Mouse (Mus musculus): ENCODE results near the gene 6430531B16Rik. TPM values are rescaled to one million over a fixed set of nuclear protein-coding genes. Genes with fewer than 3 reads are reported as not detected.
A peak's percentile ranks its signal among the peaks of the same experiment; 100 is the strongest.

The 6430531B16Rik gene
- polyA plus RNA-seq, 1 experiment from 2014 or later: 0.76 TPM

DNA sequence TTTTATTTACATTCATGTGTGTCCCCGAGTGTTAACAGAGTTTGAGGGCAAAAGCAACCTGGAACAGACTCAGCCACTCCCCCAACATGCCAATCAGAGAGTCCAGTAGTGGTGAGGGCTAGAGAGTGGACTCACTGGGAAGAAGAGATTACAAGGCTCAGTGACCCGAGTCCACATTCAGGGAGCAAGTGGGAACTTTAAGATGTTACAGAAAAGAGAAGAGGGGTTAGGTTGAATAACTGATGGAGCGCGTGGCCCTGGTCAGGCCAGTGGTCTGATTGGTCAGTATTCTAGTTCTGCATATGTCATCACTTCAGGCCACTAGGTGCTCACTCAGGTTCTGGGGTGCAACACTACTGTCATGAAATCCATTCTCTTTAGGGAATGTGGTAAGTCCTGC, 11.4 kb downstream of the 6430531B16Rik start:
- Histone ChIP-seq H3K9me3 (ENCODE audit: control insufficient read depth, low read length) (no peaks in the 10 kb centered on the region), H3K27me3 (ENCODE audit: control insufficient read depth, insufficient read depth, low read length) (peaks cover 7% of the 10 kb centered on the region; the same call in 1 of the 2 replicates), H3K4me3 (replicated peaks; ENCODE audit: low read depth, low read length) (no peak overlapping the region), H3K9ac (replicated peaks; ENCODE audit: low read length) (no peak overlapping the region), H3K4me2 (ENCODE audit: low read length) (no peak overlapping the region), H3K4me1 (ENCODE audit: control insufficient read depth, insufficient read depth, low read length) (no peaks in the 10 kb centered on the region), H3K36me3 (ENCODE audit: control insufficient read depth, insufficient read depth, low read length) (no peaks in the 10 kb centered on the region), H3K27ac (replicated peaks; ENCODE audit: low read depth, low read length) (no peak overlapping the region)
- ATAC-seq (ENCODE audit: low FRiP score, low TSS enrichment) (no peak), DNase-seq (no peak)
- WGBS: 2% methylated on average over 4 of the region's 4 CpGs

DNA sequence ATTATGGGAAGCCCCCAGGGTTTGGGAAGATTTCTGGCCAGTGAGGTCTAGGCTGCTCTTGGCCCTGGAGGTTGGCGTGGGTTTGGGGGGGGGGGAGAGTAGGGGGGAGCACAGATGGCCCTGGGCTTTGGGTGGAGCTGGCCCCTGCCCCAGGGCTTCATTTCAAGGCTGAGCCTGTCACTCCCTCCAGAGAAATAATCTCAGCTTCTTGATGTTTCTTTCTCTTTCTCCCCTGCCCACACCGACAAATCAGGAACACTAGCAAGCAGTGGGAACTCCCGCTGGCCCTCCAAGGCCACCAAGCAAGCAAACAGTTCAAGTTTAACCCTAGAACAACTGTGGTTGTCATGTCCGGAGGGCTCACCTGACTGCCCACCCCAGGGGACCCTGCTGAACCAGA, 14.7 kb downstream of the 6430531B16Rik start:
- 68% methylated on average over 4 of the region's 4 CpGs for WGBS
- Histone ChIP-seq H3K27ac (replicated peaks; ENCODE audit: low read depth, low read length) (no peak overlapping the region), H3K4me2 (ENCODE audit: low read length) (no peak overlapping the region), H3K9ac (replicated peaks; ENCODE audit: low read length) (no peak overlapping the region), H3K36me3 (ENCODE audit: control insufficient read depth, insufficient read depth, low read length) (no peaks in the 10 kb centered on the region), H3K27me3 (ENCODE audit: control insufficient read depth, insufficient read depth, low read length) (no peaks in the 10 kb centered on the region), H3K4me3 (replicated peaks; ENCODE audit: low read depth, low read length) (no peak overlapping the region), H3K9me3 (ENCODE audit: control insufficient read depth, low read length) (no peaks in the 10 kb centered on the region), H3K4me1 (ENCODE audit: control insufficient read depth, insufficient read depth, low read length) (no peaks in the 10 kb centered on the region)
- ATAC-seq (ENCODE audit: low FRiP score, low TSS enrichment): no peak
- no peak for DNase-seq

- no peak overlapping the region for H3K9ac ChIP-seq (replicated peaks; ENCODE audit: low read length)
- H3K4me2 ChIP-seq (ENCODE audit: low read length): no peak overlapping the region
- no peaks in the 10 kb centered on the region for H3K4me1 ChIP-seq (ENCODE audit: control insufficient read depth, insufficient read depth, low read length)
- H3K27ac ChIP-seq (replicated peaks; ENCODE audit: low read depth, low read length): no peak overlapping the region
- DNase-seq: no peak
- ATAC-seq (ENCODE audit: low FRiP score, low TSS enrichment): no peak
- H3K36me3 ChIP-seq (ENCODE audit: control insufficient read depth, insufficient read depth, low read length): no peaks in the 10 kb centered on the region
- 86% methylated on average over 10 of the region's 10 CpGs for WGBS
- H3K9me3 ChIP-seq (ENCODE audit: control insufficient read depth, low read length): no peaks in the 10 kb centered on the region
- no peaks in the 10 kb centered on the region for H3K27me3 ChIP-seq (ENCODE audit: control insufficient read depth, insufficient read depth, low read length)
- no peak overlapping the region for H3K4me3 ChIP-seq (replicated peaks; ENCODE audit: low read depth, low read length)
These were observed 17.4 kb downstream of the 6430531B16Rik start for GRCm38 (mm10) chr7:139961141-139961540.

DNA sequence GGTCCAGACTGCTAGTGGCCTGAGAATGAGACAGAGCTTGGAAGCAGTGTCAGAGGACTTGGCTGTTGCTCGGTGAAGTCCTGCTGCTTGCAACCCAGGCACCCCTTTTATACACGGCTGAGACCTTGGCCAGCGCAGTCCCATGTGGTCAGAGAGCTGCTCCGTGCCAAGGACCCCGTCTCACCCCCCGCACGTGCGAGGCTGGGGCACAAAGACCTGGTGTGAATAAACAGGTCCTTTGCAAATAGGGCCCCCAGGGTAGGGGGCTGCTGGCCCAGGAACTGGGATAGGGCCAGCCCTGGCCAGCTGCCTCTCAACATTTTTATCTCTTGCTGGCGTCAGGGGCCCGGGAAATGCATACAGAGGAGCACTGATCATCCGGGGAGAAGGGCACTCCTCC, 20.6 kb downstream of the 6430531B16Rik start:
- no peaks in the 10 kb centered on the region for H3K9me3 ChIP-seq (ENCODE audit: control insufficient read depth, low read length)
- DNase-seq (no peak), ATAC-seq (ENCODE audit: low FRiP score, low TSS enrichment) (no peak)
- H3K4me1 ChIP-seq (ENCODE audit: control insufficient read depth, insufficient read depth, low read length): no peaks in the 10 kb centered on the region
- no peak overlapping the region for H3K4me3 ChIP-seq (replicated peaks; ENCODE audit: low read depth, low read length)
- H3K27me3 ChIP-seq (ENCODE audit: control insufficient read depth, insufficient read depth, low read length): no peaks in the 10 kb centered on the region
- WGBS: 34% methylated on average over 11 of the region's 11 CpGs
- H3K4me2 ChIP-seq (ENCODE audit: low read length): no peak overlapping the region
- no peaks in the 10 kb centered on the region for H3K36me3 ChIP-seq (ENCODE audit: control insufficient read depth, insufficient read depth, low read length)
- H3K27ac ChIP-seq (replicated peaks; ENCODE audit: low read depth, low read length): no peak overlapping the region
- H3K9ac ChIP-seq (replicated peaks; ENCODE audit: low read length): no peak overlapping the region

DNA sequence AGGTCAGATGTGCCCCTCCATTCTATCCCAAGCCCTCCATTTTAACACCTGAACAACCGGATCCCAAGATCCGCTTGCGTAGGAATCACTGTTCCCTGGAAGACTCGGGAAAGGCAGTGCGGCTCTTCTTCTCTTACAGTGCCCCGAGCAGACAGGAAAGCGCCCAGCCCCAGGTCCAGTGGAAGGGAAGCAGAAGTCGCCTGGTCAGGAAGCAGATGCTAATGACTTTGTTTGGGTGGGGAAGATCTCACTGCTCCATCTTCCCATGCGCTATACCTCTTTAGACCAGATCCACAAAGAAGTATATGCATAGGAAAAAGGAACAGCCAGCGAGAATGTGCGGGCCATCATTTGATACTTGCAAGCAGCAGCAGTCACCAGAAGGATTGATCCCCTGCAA, 21.1 kb downstream of the 6430531B16Rik start:
- H3K4me3 ChIP-seq (replicated peaks; ENCODE audit: low read depth, low read length): no peak overlapping the region
- no peaks in the 10 kb centered on the region for H3K36me3 ChIP-seq (ENCODE audit: control insufficient read depth, insufficient read depth, low read length)
- no peak overlapping the region for H3K9ac ChIP-seq (replicated peaks; ENCODE audit: low read length)
- no peak overlapping the region for H3K27ac ChIP-seq (replicated peaks; ENCODE audit: low read depth, low read length)
- H3K4me2 ChIP-seq (ENCODE audit: low read length): no peak overlapping the region
- WGBS: 60% methylated on average over 11 of the region's 11 CpGs
- H3K4me1 ChIP-seq (ENCODE audit: control insufficient read depth, insufficient read depth, low read length): no peaks in the 10 kb centered on the region
- no peaks in the 10 kb centered on the region for H3K27me3 ChIP-seq (ENCODE audit: control insufficient read depth, insufficient read depth, low read length)
- H3K9me3 ChIP-seq (ENCODE audit: control insufficient read depth, low read length): no peaks in the 10 kb centered on the region
- no peak for ATAC-seq (ENCODE audit: low FRiP score, low TSS enrichment)
- no peak for DNase-seq

- ATAC-seq (ENCODE audit: low FRiP score, low TSS enrichment): no peak
- H3K36me3 ChIP-seq (ENCODE audit: control insufficient read depth, insufficient read depth, low read length): no peaks in the 10 kb centered on the region
- H3K4me1 ChIP-seq (ENCODE audit: control insufficient read depth, insufficient read depth, low read length): no peaks in the 10 kb centered on the region
- H3K9me3 ChIP-seq (ENCODE audit: control insufficient read depth, low read length): no peaks in the 10 kb centered on the region
- H3K4me3 ChIP-seq (replicated peaks; ENCODE audit: low read depth, low read length): no peak overlapping the region
- H3K9ac ChIP-seq (replicated peaks; ENCODE audit: low read length): no peak overlapping the region
- H3K4me2 ChIP-seq (ENCODE audit: low read length): no peak overlapping the region
- no peak for DNase-seq
- H3K27me3 ChIP-seq (ENCODE audit: control insufficient read depth, insufficient read depth, low read length): no peaks in the 10 kb centered on the region
- no peak overlapping the region for H3K27ac ChIP-seq (replicated peaks; ENCODE audit: low read depth, low read length)
- 78% methylated on average over 3 of the region's 3 CpGs for WGBS
These were observed 21.9 kb downstream of the 6430531B16Rik start for GRCm38 (mm10) chr7:139956658-139957057.

DNA sequence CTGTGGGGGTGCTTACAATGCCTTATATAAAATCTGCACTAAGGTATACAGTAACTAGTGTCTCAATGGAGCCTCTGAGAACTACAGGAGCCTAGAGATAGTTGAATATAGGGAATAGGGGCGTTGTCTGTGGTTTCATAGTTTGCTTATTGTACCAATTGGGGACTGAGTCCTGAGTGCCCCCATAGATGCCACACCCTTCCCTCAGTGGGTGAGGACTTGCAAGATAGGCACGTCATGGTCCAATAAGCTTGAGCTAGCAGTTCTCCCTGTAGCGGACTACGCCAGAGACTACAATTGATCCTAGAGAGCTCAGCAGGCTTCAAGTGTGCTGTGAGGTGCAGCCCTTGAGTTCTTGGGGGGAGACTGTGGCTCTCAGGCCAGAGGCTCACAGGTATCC, 23.1 kb downstream of the 6430531B16Rik start:
- no peak overlapping the region for H3K4me3 ChIP-seq (replicated peaks; ENCODE audit: low read depth, low read length)
- H3K27ac ChIP-seq (replicated peaks; ENCODE audit: low read depth, low read length): no peak overlapping the region
- WGBS: 65% methylated on average over 4 of the region's 4 CpGs
- peaks cover 7% of the 10 kb centered on the region; the same call in 1 of the 2 replicates for H3K4me1 ChIP-seq (ENCODE audit: control insufficient read depth, insufficient read depth, low read length)
- H3K9me3 ChIP-seq (ENCODE audit: control insufficient read depth, low read length): no peaks in the 10 kb centered on the region
- DNase-seq (no peak), ATAC-seq (ENCODE audit: low FRiP score, low TSS enrichment) (no peak)
- peaks cover 8% of the 10 kb centered on the region; the same call in 1 of the 2 replicates for H3K27me3 ChIP-seq (ENCODE audit: control insufficient read depth, insufficient read depth, low read length)
- no peak overlapping the region for H3K9ac ChIP-seq (replicated peaks; ENCODE audit: low read length)
- H3K36me3 ChIP-seq (ENCODE audit: control insufficient read depth, insufficient read depth, low read length): no peaks in the 10 kb centered on the region
- H3K4me2 ChIP-seq (ENCODE audit: low read length): no peak overlapping the region

- ATAC-seq (ENCODE audit: low FRiP score, low TSS enrichment): no peak
- H3K9ac ChIP-seq (replicated peaks; ENCODE audit: low read length): no peak overlapping the region
- H3K27me3 ChIP-seq (ENCODE audit: control insufficient read depth, insufficient read depth, low read length): peaks cover 33% of the 10 kb centered on the region
- no peaks in the 10 kb centered on the region for H3K9me3 ChIP-seq (ENCODE audit: control insufficient read depth, low read length)
- H3K4me2 ChIP-seq (ENCODE audit: low read length): no peak overlapping the region
- H3K36me3 ChIP-seq (ENCODE audit: control insufficient read depth, insufficient read depth, low read length): no peaks in the 10 kb centered on the region
- WGBS: 44% methylated on average over 6 of the region's 6 CpGs
- H3K4me3 ChIP-seq (replicated peaks; ENCODE audit: low read depth, low read length): no peak overlapping the region
- no peak for DNase-seq
- H3K4me1 ChIP-seq (ENCODE audit: control insufficient read depth, insufficient read depth, low read length): peaks cover 18% of the 10 kb centered on the region; the same call in 1 of the 2 replicates
- no peak overlapping the region for H3K27ac ChIP-seq (replicated peaks; ENCODE audit: low read depth, low read length)
These were observed 26.4 kb downstream of the 6430531B16Rik start for GRCm38 (mm10) chr7:139951991-139952633.

DNA sequence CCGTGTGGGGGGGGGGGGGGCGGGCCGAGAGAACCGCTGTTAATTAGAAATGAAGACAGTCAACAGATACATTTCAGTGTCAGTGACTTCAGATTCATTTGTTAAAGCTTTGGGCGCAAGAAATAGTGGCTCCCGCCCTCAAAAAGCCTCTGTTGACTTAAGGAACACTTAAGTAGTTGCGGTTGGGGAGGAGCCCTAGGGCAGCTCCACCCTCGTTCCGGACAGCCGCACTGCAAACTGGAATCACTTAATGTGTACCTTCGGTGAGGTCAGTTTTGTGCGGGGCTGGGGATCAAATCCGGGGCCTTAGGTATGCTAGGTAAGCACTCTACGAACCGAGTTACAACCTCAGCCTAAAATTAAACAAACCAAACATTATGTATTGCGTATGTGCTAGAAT, 27.5 kb downstream of the 6430531B16Rik start:
- 6% methylated on average over 16 of the region's 16 CpGs for WGBS
- Histone ChIP-seq H3K36me3 (ENCODE audit: control insufficient read depth, insufficient read depth, low read length) (no peaks in the 10 kb centered on the region), H3K27me3 (ENCODE audit: control insufficient read depth, insufficient read depth, low read length) (peaks cover 42% of the 10 kb centered on the region), H3K27ac (replicated peaks; ENCODE audit: low read depth, low read length) (no peak overlapping the region), H3K4me3 (replicated peaks; ENCODE audit: low read depth, low read length) (peak overlapping the region; percentile 33), H3K4me1 (ENCODE audit: control insufficient read depth, insufficient read depth, low read length) (peaks cover 18% of the 10 kb centered on the region; the same call in 1 of the 2 replicates), H3K9ac (replicated peaks; ENCODE audit: low read length) (peak overlapping the region; percentile 20; the same call in 1 of the 2 replicates), H3K9me3 (ENCODE audit: control insufficient read depth, low read length) (no peaks in the 10 kb centered on the region), H3K4me2 (ENCODE audit: low read length) (peak overlapping the region; percentile 65)
- ATAC-seq (ENCODE audit: low FRiP score, low TSS enrichment) (no peak), DNase-seq (no peak)
